Mouse (Mus musculus) embryo, embryonic 11 days (tissue): Measurements from ENCODE around the gene Sp9.

ENCODE experiments used
- DNase-seq: peaks from one replicate; pipeline ENCODE4 v3.0.0-alpha.2; 2015

The Sp9 gene

DNA sequence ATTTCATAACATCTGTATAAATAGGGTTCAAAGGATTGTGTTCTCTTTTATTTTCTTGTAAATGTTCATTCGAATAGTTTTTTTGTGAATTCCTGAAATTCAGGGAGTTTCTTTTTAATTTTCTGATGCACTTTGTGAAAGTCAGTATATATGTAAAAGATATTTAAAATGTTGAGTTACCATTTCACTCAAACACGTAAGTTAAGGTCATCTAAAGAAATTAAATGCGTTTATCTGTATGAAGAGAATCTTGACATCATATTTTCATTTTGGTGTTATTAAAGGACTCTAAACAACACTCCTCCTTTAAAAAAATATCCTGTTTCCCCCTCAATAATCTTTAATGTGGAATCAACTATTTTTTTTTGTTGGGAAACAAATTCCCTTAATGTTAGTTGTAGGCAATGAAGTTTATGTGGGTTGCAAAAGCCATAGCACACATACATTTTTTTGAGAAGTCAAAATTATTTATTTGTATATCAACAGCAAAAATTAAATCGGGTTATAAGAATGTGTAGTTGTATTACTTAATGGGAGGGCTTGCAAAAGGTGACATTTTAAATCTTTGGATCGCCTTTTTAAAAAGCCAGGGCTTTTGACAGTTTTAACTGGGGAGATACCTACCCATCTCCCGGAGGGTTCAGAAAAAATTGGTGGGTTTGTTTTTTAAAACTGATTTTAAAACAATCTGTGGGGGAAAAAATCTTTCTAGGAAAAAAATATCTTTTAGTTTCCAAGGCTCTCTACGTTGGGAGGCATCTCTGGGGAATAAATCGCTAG lies 3.7 kb downstream of the Sp9 start:
- DNase-seq = peak; percentile 16

DNA sequence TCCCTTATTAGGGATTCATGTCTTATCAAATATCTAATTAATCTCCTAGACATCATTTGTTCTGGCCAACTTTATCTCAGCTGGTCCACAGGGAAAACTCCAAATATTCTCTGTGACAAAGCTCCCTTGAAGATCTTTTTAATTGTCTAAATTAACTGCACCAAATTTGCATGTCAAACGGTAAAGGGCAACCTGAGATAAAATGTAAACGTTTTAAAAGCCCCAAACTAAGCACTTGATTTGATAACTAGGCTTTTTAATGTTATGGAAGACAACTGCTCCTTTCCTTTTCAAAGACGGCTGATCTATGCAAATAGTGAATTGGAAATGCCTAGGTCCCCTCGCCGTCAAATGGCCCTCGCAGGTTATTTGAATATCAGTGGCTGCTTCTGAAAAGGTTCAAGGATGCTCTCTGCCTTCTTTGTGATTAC lies 4.4 kb downstream of the Sp9 start:
- peak; percentile 68 for DNase-seq

- peak; percentile 66 for DNase-seq
Measured at GRCm38 (mm10) chr2:73277021-73277708, 5.4 kb downstream of the Sp9 start.

DNA sequence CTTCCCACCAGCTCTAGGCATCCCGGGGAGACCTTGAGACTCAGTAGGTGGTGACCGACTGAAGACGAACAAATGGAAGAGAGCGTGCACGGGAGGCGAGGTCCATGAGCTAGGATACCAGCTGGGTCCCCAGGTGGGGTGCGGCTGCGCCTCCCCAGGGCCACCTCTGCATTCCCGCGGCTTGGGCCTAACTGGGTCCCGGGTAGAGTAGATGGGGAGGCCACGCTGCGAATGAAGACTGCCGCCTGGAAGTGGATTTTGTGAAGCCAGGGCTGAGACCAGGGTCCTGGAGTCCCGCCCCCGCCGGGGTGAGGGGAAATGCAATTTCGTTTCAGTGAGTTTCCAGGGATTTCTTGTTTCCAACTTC lies 6.0 kb downstream of the Sp9 start:
- peak; percentile 50 for DNase-seq

DNA sequence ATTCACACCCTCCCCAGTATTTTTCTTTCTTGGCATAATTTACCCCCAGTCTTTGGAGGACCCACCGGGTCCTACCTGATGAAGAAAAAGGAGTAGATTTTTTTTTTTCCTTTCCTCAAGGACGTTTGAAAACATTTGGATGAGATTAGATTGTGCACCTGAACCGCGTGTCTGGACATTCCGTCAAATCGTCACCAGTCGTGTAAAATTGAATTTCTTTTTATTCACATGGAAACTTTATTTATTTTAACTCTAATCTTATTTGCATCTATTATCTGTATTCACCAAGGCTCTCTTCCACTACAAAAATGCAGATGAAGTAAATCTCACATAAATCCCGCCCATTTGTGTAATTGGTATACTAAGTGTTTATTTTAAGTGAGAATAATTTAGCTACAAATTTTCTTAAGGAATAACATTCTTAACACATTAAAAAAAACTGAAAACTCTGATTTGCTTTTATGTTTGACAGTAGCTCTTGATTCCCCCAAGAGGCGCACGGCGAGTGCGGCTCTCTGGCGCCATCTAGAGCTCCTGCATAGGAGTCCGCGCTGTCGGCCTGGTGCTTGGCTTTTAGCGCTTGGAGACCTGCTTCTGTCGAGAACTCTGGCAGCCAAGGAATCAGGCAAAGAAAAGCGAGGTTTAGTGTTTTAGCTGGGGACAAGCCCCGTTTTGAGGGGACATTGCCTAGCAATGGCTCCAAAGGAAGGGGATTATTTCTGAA lies 6.6 kb downstream of the Sp9 start:
- peak; percentile 96 for DNase-seq

DNA sequence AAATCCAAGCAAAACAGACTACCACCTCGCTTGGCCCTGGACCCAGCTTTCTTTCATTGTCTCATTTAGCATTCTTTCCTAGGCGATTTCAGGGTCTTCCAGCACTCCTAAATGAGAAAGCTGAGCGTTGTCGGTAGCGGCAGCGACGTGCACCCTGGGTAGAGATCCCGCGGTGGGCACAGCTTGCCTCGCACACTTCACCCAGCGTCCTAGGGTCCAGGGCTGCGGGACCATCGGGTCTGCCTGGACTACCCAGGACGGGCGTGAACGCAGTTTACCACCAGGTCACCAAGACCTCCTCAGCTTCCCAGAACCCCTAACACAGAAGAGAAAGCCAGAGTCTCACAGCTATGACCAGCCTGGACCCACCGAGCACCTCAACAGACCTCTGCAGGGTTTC lies 7.1 kb downstream of the Sp9 start:
- DNase-seq = peak; percentile 44

GRCm38 (mm10) chr2:73279271-73280038 lies 7.7 kb downstream of the Sp9 start:
- DNase-seq = peak; percentile 60

DNA sequence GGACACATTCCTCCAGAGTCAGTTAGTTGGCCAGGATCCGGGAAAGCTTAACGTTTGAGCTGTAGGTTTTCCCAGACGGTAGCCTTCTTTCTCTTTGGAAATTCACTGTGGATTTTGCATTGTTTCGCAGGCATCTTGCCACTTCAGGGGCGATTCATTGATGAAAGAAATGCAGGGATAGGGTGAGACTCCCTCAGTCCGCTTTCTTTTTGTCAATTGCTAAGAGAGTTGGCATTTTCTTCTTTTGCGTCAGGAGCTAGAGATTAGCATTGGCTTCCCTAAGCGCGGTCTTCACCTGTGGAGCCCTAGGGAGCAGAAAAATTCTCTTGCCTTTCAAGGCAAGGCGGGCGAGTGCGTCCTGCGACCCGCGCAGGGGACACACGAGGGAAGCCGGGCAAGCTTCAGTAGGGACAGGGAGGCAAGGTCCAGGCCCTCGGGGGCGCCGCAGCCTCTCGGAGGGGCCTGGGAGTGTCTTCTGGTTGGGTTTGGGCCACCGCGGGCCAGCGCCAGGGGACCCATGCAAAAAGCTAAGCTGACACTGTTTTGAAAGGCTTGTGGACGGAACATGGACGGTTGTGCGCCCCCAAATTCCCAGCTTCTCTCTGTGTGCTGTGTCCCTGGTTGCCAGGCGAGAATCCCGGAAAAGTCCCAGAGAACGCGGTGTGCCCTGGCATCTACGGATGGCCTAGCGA lies 8.8 kb downstream of the Sp9 start:
- DNase-seq = peak; percentile 47

DNA sequence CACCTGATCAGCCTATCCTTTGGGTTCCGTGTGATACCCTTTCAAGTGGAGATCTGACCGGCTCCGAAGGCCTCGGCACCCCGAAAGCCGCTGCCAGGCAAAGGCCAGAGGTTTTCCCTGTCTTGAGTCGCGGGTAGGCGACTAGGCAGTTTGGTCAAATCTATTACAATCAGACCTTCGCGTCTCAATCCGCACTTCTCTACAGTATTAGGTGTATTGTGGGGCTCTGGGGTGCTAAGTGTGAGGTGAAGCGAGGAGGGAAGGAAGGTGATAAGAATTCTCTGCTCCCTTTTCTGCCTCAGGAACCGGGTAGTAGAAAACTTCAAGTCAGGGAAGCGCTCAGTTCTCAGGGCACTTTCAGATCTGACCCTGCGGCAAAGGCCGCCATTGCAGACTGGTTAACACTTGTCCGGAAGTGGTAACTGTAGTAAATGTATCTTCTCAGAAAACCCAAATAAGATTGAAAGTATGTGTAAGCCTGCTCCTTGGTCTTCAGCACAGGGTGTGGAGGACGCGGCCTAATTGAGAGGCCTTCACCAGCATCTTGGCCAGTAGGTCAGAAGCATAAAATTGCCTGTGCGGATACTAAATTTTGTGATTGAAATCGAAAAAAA lies 9.4 kb downstream of the Sp9 start:
- peak; percentile 39 for DNase-seq

- peak; percentile 70 for DNase-seq
Measured at GRCm38 (mm10) chr2:73281707-73282106, 10.0 kb downstream of the Sp9 start.

- DNase-seq = peak; percentile 81
Measured at GRCm38 (mm10) chr2:73285630-73286029, 13.9 kb downstream of the Sp9 start.

GRCm38 (mm10) chr2:73291130-73291529 lies 19.4 kb downstream of the Sp9 start:
- no peak for DNase-seq

GRCm38 (mm10) chr2:73295023-73295422 lies 23.3 kb downstream of the Sp9 start:
- no peak for DNase-seq

- no peak for DNase-seq
Measured at GRCm38 (mm10) chr2:73298154-73298553, 26.4 kb downstream of the Sp9 start.

DNA sequence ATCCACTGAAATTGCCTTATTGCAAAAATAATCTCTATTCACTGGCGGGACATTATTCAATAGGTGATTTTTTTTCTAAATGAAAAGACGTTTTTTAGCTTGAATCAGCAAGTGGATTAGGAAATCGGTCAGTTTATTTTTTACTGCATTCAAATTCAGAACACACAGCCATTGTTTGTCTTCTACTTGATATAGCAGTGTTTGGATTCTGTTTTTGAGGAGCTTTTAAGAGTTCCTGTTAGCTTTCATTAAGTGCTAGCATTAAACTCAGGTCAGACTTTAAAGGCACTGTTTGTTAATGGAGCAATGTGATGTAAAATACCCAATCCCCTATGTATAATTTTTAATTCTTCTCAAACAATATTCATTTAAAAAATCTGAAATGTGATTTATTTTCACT lies 27.1 kb downstream of the Sp9 start:
- no peak for DNase-seq

DNA sequence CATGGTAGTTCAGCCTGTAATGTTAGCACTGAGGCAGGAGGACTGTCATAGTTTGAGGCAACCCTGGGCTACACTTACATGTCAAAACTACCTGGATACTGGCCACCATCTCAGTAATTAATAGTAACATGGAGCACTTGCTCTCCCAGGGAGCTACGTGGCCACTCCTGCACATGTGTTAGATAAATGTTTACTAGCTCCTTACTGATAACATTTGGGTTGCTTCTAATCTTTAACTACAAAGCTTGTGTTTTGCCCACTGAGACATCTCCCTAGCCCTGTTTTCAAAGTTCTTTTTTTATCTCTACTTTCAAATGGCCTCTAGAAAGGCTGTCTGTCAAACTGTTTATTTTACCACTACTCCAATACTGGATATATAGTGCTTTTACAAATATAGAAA lies 30.3 kb downstream of the Sp9 start:
- no peak for DNase-seq

DNA sequence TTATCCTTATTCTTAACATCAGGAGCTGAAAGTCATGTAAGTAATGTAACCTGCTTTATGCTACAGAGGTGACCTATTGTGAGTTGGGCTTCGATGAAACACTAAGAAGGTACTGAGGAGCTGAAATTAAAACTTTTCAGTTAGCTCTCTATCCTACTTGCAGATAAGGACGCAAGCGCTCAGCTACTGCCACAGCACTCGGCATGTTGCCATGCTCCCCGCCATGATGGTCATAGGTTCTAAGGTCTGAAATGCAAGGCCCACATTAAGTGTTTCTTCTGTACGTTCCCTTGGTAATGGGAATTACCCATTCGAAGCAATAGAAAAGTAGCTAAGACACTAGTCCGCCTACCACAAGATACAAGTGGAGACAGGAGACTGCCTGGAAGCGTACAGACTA lies 31.0 kb downstream of the Sp9 start:
- no peak for DNase-seq

GRCm38 (mm10) chr2:73304506-73304905 lies 32.8 kb downstream of the Sp9 start:
- DNase-seq = no peak

GRCm38 (mm10) chr2:73306006-73306405 lies 34.3 kb downstream of the Sp9 start:
- DNase-seq = no peak

DNA sequence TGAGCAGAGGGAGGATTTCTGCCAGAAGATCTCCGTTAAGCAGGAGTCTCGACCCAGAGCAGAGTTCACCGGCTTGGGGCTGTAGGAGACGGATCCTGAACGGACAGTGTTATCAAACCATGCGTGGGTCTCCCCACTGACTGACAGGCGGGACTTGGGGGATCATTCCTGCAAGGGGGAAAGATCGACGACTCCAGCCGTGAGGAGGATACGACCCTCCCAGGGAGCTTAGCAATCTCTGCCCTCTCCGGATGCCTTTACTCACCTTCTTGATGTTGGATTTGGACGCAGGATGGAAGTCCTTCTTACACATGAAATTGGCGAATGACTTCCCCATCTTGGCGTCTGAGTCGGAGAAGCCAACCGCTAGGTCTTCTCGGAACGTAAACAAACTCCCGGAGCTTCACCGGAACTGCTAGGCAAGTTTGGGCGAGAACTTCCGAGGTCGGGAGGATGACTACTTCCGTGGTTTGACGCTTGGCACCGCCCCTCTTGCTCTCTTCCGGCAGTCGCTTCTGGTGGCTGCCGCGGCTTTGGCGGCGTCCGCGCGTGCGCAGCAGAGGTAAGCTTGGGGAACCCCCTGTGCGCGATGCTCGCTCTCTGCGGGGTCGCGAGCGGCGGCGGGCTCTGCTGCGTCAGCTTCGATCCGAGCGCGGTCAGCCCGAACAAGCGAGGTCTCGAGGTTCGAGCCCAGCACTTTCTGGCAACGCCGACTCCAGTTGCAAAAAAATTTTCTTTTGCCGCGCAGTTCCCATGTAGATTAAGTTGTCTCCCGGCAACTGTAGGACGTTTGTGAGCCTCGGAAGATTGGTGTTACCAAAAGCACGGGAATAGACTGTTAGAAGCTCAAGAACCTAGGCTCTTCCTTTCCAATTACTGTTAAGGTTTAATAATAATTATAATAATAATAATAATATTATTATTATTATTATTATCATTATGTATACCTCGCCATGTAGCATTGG lies 40.7 kb downstream of the Sp9 start, which contains the start of the genes Scrn3 and Cir1:
Gene Scrn3 (plus strand): TSS at position 450 of the 965 bp plus-strand sequence.
Gene Cir1 (minus strand): TSS at position 550 of the 965 bp plus-strand sequence.
- peak; percentile 98 for DNase-seq

DNA sequence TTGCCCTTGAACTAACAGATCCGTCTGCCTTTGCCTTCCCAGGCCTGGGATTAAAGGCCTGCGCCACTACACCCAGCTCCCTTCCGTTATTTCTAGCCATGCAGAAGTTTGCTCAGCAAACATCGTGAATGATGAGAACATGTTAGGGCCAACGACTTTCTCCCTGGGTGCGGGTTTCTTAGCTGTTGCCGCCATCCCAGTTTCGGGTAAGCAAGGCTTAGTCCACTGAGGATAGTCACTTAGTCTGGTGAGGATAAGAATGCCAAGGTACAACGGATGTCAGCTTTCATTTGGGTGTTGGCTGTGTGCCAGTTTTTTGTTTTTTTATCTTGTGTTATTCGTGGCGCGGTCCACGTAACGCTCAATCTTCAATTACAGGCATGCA lies 41.4 kb downstream of the Sp9 start:
- peak; percentile 41 for DNase-seq
